Mouse (Mus musculus) spleen, postnatal 4 days (tissue): ENCODE results near the gene Iqcj.
"Not testable (repeated sequence)": the region's sequence is repeated elsewhere in the genome, so short reads cannot be mapped to it uniquely, and the experiment has no call there.

Source experiments
- DNase-seq, 2 experiments: peaks; one replicate each; pipeline ENCODE4 v3.0.0; 2022; ENCODE audit warnings: low spot score in 2 of 2

Gene Iqcj

GRCm38 (mm10) chr3:68071395-68072386, 179.7 kb downstream of the Iqcj start:
- DNase-seq = no peak

- no peak for DNase-seq
Observed at GRCm38 (mm10) chr3:68077406-68077805, 185.4 kb downstream of the Iqcj start.

GRCm38 (mm10) chr3:68085024-68085423, 193.0 kb downstream of the Iqcj start:
- DNase-seq = no peak

- DNase-seq = no peak
Observed at GRCm38 (mm10) chr3:68092108-68092507, 200.1 kb downstream of the Iqcj start.

GRCm38 (mm10) chr3:68096724-68097431, 204.9 kb downstream of the Iqcj start:
- DNase-seq = no peak

- not testable (repeated sequence) for DNase-seq
Observed at GRCm38 (mm10) chr3:68099561-68099960, 207.5 kb downstream of the Iqcj start.

- DNase-seq = no peak
Observed at GRCm38 (mm10) chr3:68101343-68101742, 209.3 kb downstream of the Iqcj start.

GRCm38 (mm10) chr3:68105081-68105685, 213.2 kb downstream of the Iqcj start:
- no peak for DNase-seq
